Mouse (Mus musculus) thymus, postnatal 10 days (tissue): ENCODE results near the gene Tmem62.
A peak's percentile ranks its signal among the peaks of the same experiment; 100 is the strongest.
"Not testable (repeated sequence)": the region's sequence is repeated elsewhere in the genome, so short reads cannot be mapped to it uniquely, and the experiment has no call there.

Source experiments
- DNase-seq, 2 experiments: peaks; one replicate each; pipeline ENCODE4 v3.0.0; 2021; ENCODE audit warnings: low spot score in 2 of 2

The Tmem62 gene

GRCm38 (mm10) chr2:120976990-120977925 lies at the start of gene Tmem62:
Tmem62 (plus strand) TSS chr2:120977017.
- DNase-seq = peak; percentile 65 to 79

GRCm38 (mm10) chr2:120933038-120933437 lies 43.8 kb upstream of the Tmem62 start:
- DNase-seq = no peak

GRCm38 (mm10) chr2:120951208-120951607 lies 25.6 kb upstream of the Tmem62 start:
- no peak for DNase-seq

- no peak for DNase-seq
Observed at GRCm38 (mm10) chr2:120952176-120952938, 24.5 kb upstream of the Tmem62 start.

GRCm38 (mm10) chr2:120959363-120959762 lies 17.5 kb upstream of the Tmem62 start:
- no peak for DNase-seq

- DNase-seq = no peak
Observed at GRCm38 (mm10) chr2:120959827-120960226, 17.0 kb upstream of the Tmem62 start.

GRCm38 (mm10) chr2:120960261-120960660 lies 16.6 kb upstream of the Tmem62 start:
- DNase-seq = no peak

GRCm38 (mm10) chr2:120963110-120963509 lies 13.7 kb upstream of the Tmem62 start:
- DNase-seq = no peak

- no peak for DNase-seq
Observed at GRCm38 (mm10) chr2:120965486-120965885, 11.3 kb upstream of the Tmem62 start.

GRCm38 (mm10) chr2:120970045-120970539 lies 6.7 kb upstream of the Tmem62 start:
- no peak for DNase-seq

GRCm38 (mm10) chr2:120970559-120971080 lies 6.2 kb upstream of the Tmem62 start, which contains the start of gene Ubr1:
Ubr1 (minus strand) TSS chr2:120970715.
- peak; percentile 84 for DNase-seq

GRCm38 (mm10) chr2:120971766-120972165 lies 5.1 kb upstream of the Tmem62 start:
- DNase-seq = no peak

- DNase-seq = not testable (repeated sequence)
Observed at GRCm38 (mm10) chr2:120972257-120972656, 4.6 kb upstream of the Tmem62 start.

- DNase-seq = no peak
Observed at GRCm38 (mm10) chr2:120972964-120973363, 3.9 kb upstream of the Tmem62 start.

- no peak for DNase-seq
Observed at GRCm38 (mm10) chr2:120976308-120976707, 509 bp upstream of the Tmem62 start.

- no peak for DNase-seq
Observed at GRCm38 (mm10) chr2:120977926-120978692, 1.3 kb downstream of the Tmem62 start.

- DNase-seq = peak in 1 of 2 experiments; percentile 11
Observed at GRCm38 (mm10) chr2:120978693-120979037, 1.8 kb downstream of the Tmem62 start.

GRCm38 (mm10) chr2:120979819-120980218 lies 3.0 kb downstream of the Tmem62 start:
- no peak for DNase-seq

- no peak for DNase-seq
Observed at GRCm38 (mm10) chr2:120980861-120981260, 4.0 kb downstream of the Tmem62 start.

- DNase-seq = no peak
Observed at GRCm38 (mm10) chr2:120983611-120984010, 6.8 kb downstream of the Tmem62 start.

GRCm38 (mm10) chr2:120985241-120985640 lies 8.4 kb downstream of the Tmem62 start:
- no peak for DNase-seq
